Mouse (Mus musculus) left cerebral cortex, adult 8-10 months (tissue): ENCODE data around the gene Atrnl1. TPM values are rescaled to one million over a fixed set of nuclear protein-coding genes. Genes with fewer than 3 reads are reported as not detected.

Experiments used
- DNase-seq, 2 experiments: peaks; one replicate each; pipeline ENCODE4 v3.0.0; 2022; ENCODE audit warnings: low spot score in 2 of 2
- microRNA-seq, 2 experiments: library from miRNA; unstranded; fragments of <30 nt; microRNA quantifications; one replicate each; pipeline ENCODE4 v1.2.0; 2022
- total RNA-seq, 4 experiments: library from RNA; stranded (reverse); gene quantifications; 2 replicates each; pipeline ENCODE4 v1.2.4; 2022

The Atrnl1 gene
- total RNA-seq, 4 experiments from 2014 or later, result 89.3 to 99.2 (median 94.1) TPM

- no peak for DNase-seq
Measured at GRCm38 (mm10) chr19:58178410-58178809, 567.6 kb downstream of the Atrnl1 start.

GRCm38 (mm10) chr19:58180773-58181172 lies 569.9 kb downstream of the Atrnl1 start:
- DNase-seq, result no peak

Small RNAs within 50 kb of the gene (microRNA-seq; reads per million reads assigned to microRNA genes)
- gene Mir5623, result 0.22 to 0.42 reads per million in 2 experiments

Other genes starting within 250 kb of the Atrnl1 start
- 10 to 100 TPM; 18.4 to 23.6 (median 19.3) TPM for gene Trub1, start 158.1 kb upstream of the Atrnl1 start, total RNA-seq